Mouse (Mus musculus) thymus, adult 2 months (tissue): Measurements from ENCODE around the gene Osbp.

Experiments
- CTCF ChIP-seq: fragments of 200-500 bp; IDR thresholded peaks from 2 replicates; pipeline ENCODE4 v1.5.1; 2012; ENCODE audit warnings: mild to moderate bottlenecking, control low read depth, low read length, moderate library complexity, borderline replicate concordance; ENCODE audit not compliant: control insufficient read depth, poor library complexity, insufficient read depth; ENCODE audit errors: extremely low read depth
- POLR2A ChIP-seq: fragments of 200-500 bp; IDR thresholded peaks from 2 replicates; pipeline ENCODE4 v1.6.1; 2012; ENCODE audit warnings: mild to moderate bottlenecking, low read length, control low read depth, moderate library complexity; ENCODE audit not compliant: control insufficient read depth, poor library complexity, insufficient read depth; ENCODE audit errors: extremely low read depth

DNA sequence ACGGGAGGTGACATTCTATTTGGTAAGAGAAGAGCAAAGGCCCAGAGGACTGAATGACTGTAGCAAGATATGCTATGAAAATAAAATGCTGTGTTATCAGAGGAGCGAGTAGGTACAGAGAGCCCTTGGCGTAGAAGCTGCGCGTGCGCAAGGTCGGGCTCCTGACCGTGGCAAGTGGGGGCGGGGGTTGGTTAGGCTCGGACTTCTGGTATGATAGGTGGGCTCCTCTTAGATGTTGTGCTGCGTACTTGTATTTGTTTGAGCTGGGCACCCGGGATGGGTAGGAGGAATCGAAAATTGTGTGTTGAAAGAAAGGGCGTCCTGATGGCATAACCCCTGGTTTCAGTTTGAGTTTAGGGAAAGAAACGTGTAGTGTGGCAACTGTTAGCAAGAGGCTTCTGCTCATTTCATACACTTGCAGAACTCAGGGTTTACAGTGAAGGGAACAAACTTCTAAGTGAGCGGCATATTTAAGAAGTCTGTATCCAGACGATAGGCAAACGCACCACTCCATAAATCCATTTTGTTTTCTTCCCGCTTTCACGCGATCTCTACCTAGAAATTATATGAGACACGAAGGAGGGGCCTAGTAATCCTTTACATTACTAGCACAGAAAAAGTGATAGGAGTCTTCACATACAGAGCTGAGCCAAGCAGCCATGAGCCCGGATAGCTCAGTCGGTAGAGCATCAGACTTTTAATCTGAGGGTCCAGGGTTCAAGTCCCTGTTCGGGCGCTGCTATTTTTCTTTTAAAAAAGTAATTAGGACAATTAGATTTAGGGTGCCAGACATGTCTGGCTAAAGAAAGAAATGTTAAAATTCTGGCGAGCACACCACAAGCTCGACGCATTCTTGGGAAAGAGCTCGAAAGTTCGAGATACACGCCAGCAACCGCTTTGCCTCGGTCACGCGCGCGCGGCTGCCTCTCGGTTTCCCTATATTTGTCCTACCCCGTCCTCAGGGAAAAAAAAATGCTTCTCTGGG lies 39.9 kb downstream of the Osbp start:
- no peak for TF ChIP-seq CTCF
- no peak for TF ChIP-seq POLR2A
